Mouse (Mus musculus) fibroblast of lung, adult 2 months (primary cell): Measurements from ENCODE around the gene Rhpn2.

Experiments
- DNase-seq: peaks from one replicate; pipeline ENCODE4 v3.0.0-alpha.2; 2011; ENCODE audit warnings: low read depth

The Rhpn2 gene

GRCm38 (mm10) chr7:35347918-35348700 is 14.1 kb downstream of the Rhpn2 start:
- no peak for DNase-seq

GRCm38 (mm10) chr7:35349022-35349421 is 15.1 kb downstream of the Rhpn2 start:
- DNase-seq: no peak

GRCm38 (mm10) chr7:35349886-35350684 is 16.1 kb downstream of the Rhpn2 start:
- DNase-seq: no peak

GRCm38 (mm10) chr7:35351155-35351554 is 17.2 kb downstream of the Rhpn2 start:
- no peak for DNase-seq

- no peak for DNase-seq
Measured at GRCm38 (mm10) chr7:35353306-35353705, 19.3 kb downstream of the Rhpn2 start.

GRCm38 (mm10) chr7:35355303-35355872 is 21.4 kb downstream of the Rhpn2 start:
- DNase-seq: no peak

GRCm38 (mm10) chr7:35357621-35358020 is 23.7 kb downstream of the Rhpn2 start:
- no peak for DNase-seq

- DNase-seq: no peak
Measured at GRCm38 (mm10) chr7:35362253-35362652, 28.3 kb downstream of the Rhpn2 start.

GRCm38 (mm10) chr7:35362868-35363267 is 28.9 kb downstream of the Rhpn2 start:
- no peak for DNase-seq

GRCm38 (mm10) chr7:35365161-35365910 is 31.4 kb downstream of the Rhpn2 start:
- no peak for DNase-seq

GRCm38 (mm10) chr7:35371096-35371495 is 37.1 kb downstream of the Rhpn2 start:
- no peak for DNase-seq

GRCm38 (mm10) chr7:35372483-35373017 is 38.6 kb downstream of the Rhpn2 start:
- no peak for DNase-seq

- no peak for DNase-seq
Measured at GRCm38 (mm10) chr7:35373146-35373989, 39.4 kb downstream of the Rhpn2 start.

GRCm38 (mm10) chr7:35374265-35374664 is 40.3 kb downstream of the Rhpn2 start:
- DNase-seq: no peak

GRCm38 (mm10) chr7:35376623-35377022 is 42.7 kb downstream of the Rhpn2 start:
- no peak for DNase-seq

- no peak for DNase-seq
Measured at GRCm38 (mm10) chr7:35379492-35380119, 45.6 kb downstream of the Rhpn2 start.

GRCm38 (mm10) chr7:35380351-35380750 is 46.4 kb downstream of the Rhpn2 start:
- DNase-seq: no peak

GRCm38 (mm10) chr7:35381861-35382260 is 47.9 kb downstream of the Rhpn2 start:
- no peak for DNase-seq

- no peak for DNase-seq
Measured at GRCm38 (mm10) chr7:35382706-35383353, 48.9 kb downstream of the Rhpn2 start.

GRCm38 (mm10) chr7:35386525-35386952 is 52.6 kb downstream of the Rhpn2 start:
- no peak for DNase-seq
